Mouse (Mus musculus) granulocyte monocyte progenitor cell, adult 5-6 weeks (primary cell): Measurements from ENCODE around the gene Fam89b. TPM values are rescaled to one million over a fixed set of nuclear protein-coding genes. Genes with fewer than 3 reads are reported as not detected.

ENCODE experiments used
- ATAC-seq: replicated peaks from 2 replicates; pipeline ENCODE4 v1.8.0; 2016; ENCODE audit warnings: mild to moderate bottlenecking, moderate TSS enrichment, inconsistent platforms; ENCODE audit not compliant: poor library complexity, severe bottlenecking
- total RNA-seq, 2 experiments: library from RNA; stranded (forward) in 1 of 2; stranded (reverse) in 1 of 2; fragments of 200-712, 200-1000 nt in 1 of 2; fragments of >200 nt in 1 of 2; fragmentation: Nextera tagmentation in 1 of 2; gene quantifications; 2 replicates each; pipeline ENCODE4 v1.2.3; 2014 to 2017

Fam89b gene
- total RNA-seq, 2 experiments from 2014 or later: 20.9 to 37.4 TPM

GRCm38 (mm10) chr19:5713730-5714129, 15.7 kb downstream of the Fam89b start:
- peak; percentile 16; the same call in 1 of the 2 replicates for ATAC-seq

- no peak for ATAC-seq
Measured at GRCm38 (mm10) chr19:5713255-5713654, 16.2 kb downstream of the Fam89b start.

GRCm38 (mm10) chr19:5711907-5712460, 17.5 kb downstream of the Fam89b start:
- peak; percentile 80 for ATAC-seq

GRCm38 (mm10) chr19:5711218-5711617, 18.2 kb downstream of the Fam89b start:
- no peak for ATAC-seq

GRCm38 (mm10) chr19:5710581-5710980, 18.9 kb downstream of the Fam89b start:
- ATAC-seq: no peak

- no peak for ATAC-seq
Measured at GRCm38 (mm10) chr19:5710068-5710467, 19.4 kb downstream of the Fam89b start.

- peak; percentile 54 for ATAC-seq
Measured at GRCm38 (mm10) chr19:5704801-5705571, 24.5 kb downstream of the Fam89b start.

- ATAC-seq: no peak
Measured at GRCm38 (mm10) chr19:5704163-5704800, 25.2 kb downstream of the Fam89b start, which contains the start of gene Kcnk7. Gene Kcnk7 (plus strand): TSS chr19:5704367.

- ATAC-seq: no peak
Measured at GRCm38 (mm10) chr19:5695849-5696462, 33.5 kb downstream of the Fam89b start.

- no peak for ATAC-seq
Measured at GRCm38 (mm10) chr19:5693801-5694200, 35.7 kb downstream of the Fam89b start.

- ATAC-seq: no peak
Measured at GRCm38 (mm10) chr19:5692913-5693396, 36.5 kb downstream of the Fam89b start.

GRCm38 (mm10) chr19:5692086-5692912, 37.2 kb downstream of the Fam89b start:
- ATAC-seq: peak; percentile 13; the same call in 1 of the 2 replicates

GRCm38 (mm10) chr19:5691601-5692000, 37.9 kb downstream of the Fam89b start:
- no peak for ATAC-seq

- no peak for ATAC-seq
Measured at GRCm38 (mm10) chr19:5690343-5690735, 39.1 kb downstream of the Fam89b start.

GRCm38 (mm10) chr19:5689565-5690342, 39.7 kb downstream of the Fam89b start:
- ATAC-seq: peak; percentile 56

- ATAC-seq: no peak
Measured at GRCm38 (mm10) chr19:5689088-5689428, 40.4 kb downstream of the Fam89b start.

- peak; percentile 59 for ATAC-seq
Measured at GRCm38 (mm10) chr19:5688200-5689087, 41.0 kb downstream of the Fam89b start, which contains the start of the genes Map3k11 and Pcnx3. Gene Map3k11 (plus strand): TSS chr19:5688742. Gene Pcnx3 (minus strand): TSS chr19:5688908.

- no peak for ATAC-seq
Measured at GRCm38 (mm10) chr19:5687738-5688137, 41.7 kb downstream of the Fam89b start.
